Mouse (Mus musculus) T-helper 1 cell (primary cell): ENCODE data around the gene A630095N17Rik.

ENCODE experiments used
- in situ Hi-C: fragments of 300-600 bp; cut with MboI, MseI; formaldehyde crosslinking; loops from one replicate; pipeline ENCODE4 v1.15.1; 2025; ENCODE audit warnings: high pct_unique_total_duplicates

The A630095N17Rik gene

GRCm38 (mm10) chr1:75179334-75180104 is 52.4 kb downstream of the A630095N17Rik start:
- in situ Hi-C loops = loop anchor here (10.0 kb wide), 1 partner anchor 475 kb away; no protein-coding TSS in a partner anchor
